Mouse (Mus musculus) ES-Bruce4 (cell line): ENCODE measurements around the gene Epyc.

Experiments used
- CTCF ChIP-seq: IDR thresholded peaks from one replicate; pipeline ENCODE4 v1.8.1; 2011; ENCODE audit warnings: low read depth, low read length
- EP300 ChIP-seq: IDR thresholded peaks from 2 replicates; pipeline ENCODE4 v1.6.1; 2011; ENCODE audit warnings: low read depth, low read length; ENCODE audit not compliant: insufficient read depth
- POLR2A ChIP-seq: IDR thresholded peaks from one replicate; pipeline ENCODE4 v1.8.1; 2011; ENCODE audit warnings: low read length; ENCODE audit not compliant: insufficient read depth

GRCm38 (mm10) chr10:97659489-97659888, 15.6 kb downstream of the Epyc start:
- TF ChIP-seq POLR2A: no peak
- no peak for TF ChIP-seq CTCF
- TF ChIP-seq EP300: no peak
